Mouse (Mus musculus) hindbrain, embryonic 16.5 days (tissue): ENCODE measurements around the gene Tnnt1. TPM values are rescaled to one million over a fixed set of nuclear protein-coding genes. Genes with fewer than 3 reads are reported as not detected.
"Not testable (repeated sequence)": the region's sequence is repeated elsewhere in the genome, so short reads cannot be mapped to it uniquely, and the experiment has no call there.

ENCODE experiments used
- ATAC-seq: fragments of 200-750 bp; cut with Nextera tagmentation; 2 replicates; pipeline ENCODE4 v1.8.0; 2017; ENCODE audit warnings: moderate TSS enrichment, moderate library complexity
- H3K27ac ChIP-seq: fragments of 300-500 bp; sonication (generic); 2 replicates; pipeline ENCODE4 v1.5.1; 2014; ENCODE audit warnings: low read depth, mild to moderate bottlenecking, control low read depth, low read length, moderate library complexity
- H3K27me3 ChIP-seq: fragments of 300-500 bp; sonication (generic); replicated peaks from 2 replicates; pipeline ENCODE4 v1.6.1; 2014; ENCODE audit warnings: low read length; ENCODE audit not compliant: control insufficient read depth, insufficient read depth
- H3K36me3 ChIP-seq: fragments of 300-500 bp; sonication (generic); 2 replicates; pipeline ENCODE4 v1.6.1; 2014; ENCODE audit warnings: mild to moderate bottlenecking, low read length, moderate library complexity, mixed read lengths; ENCODE audit not compliant: control insufficient read depth, insufficient read depth
- H3K4me1 ChIP-seq: fragments of 300-500 bp; sonication (generic); 2 replicates; pipeline ENCODE4 v1.6.1; 2014; ENCODE audit warnings: low read depth, low read length; ENCODE audit not compliant: control insufficient read depth, insufficient read depth
- H3K4me2 ChIP-seq: fragments of 300-500 bp; sonication (generic); 2 replicates; pipeline ENCODE4 v1.6.1; 2014; ENCODE audit warnings: mild to moderate bottlenecking, low read length, control low read depth, moderate library complexity
- H3K4me3 ChIP-seq: fragments of 300-500 bp; sonication (generic); 2 replicates; pipeline ENCODE4 v1.5.1; 2014; ENCODE audit warnings: mild to moderate bottlenecking, low read length, control low read depth, moderate library complexity
- H3K9ac ChIP-seq: fragments of 300-500 bp; sonication (generic); 2 replicates; pipeline ENCODE4 v1.6.1; 2014; ENCODE audit warnings: low read depth, mild to moderate bottlenecking, control low read depth, low read length, moderate library complexity
- H3K9me3 ChIP-seq: fragments of 300-500 bp; sonication (generic); 2 replicates; pipeline ENCODE4 v1.6.1; 2014; ENCODE audit warnings: mild to moderate bottlenecking, low read length, moderate library complexity; ENCODE audit not compliant: control insufficient read depth
- WGBS: fragments of 180-500 bp; shearing (Covaris S2); extraction: QIAGEN DNeasy Blood & Tissue Kit; methylation state at CpG from one replicate; pipeline ENCODE4 v1.1.7; 2014; 5-methylcytosine and 5-hydroxymethylcytosine counted together
- polyA plus RNA-seq: library from polyadenylated mRNA; unstranded; fragments of >200 nt; fragmentation: Nextera tagmentation; extraction: Ambion mirVana; gene quantifications from 2 replicates; pipeline ENCODE4 v1.2.1, GENCODE M21; 2015

Tnnt1 gene
- polyA plus RNA-seq, 1 experiment from 2014 or later: 3.7 TPM

- H3K9ac ChIP-seq, H3K4me1 ChIP-seq, H3K4me3 ChIP-seq, H3K27ac ChIP-seq, ATAC-seq, H3K27me3 ChIP-seq, H3K4me2 ChIP-seq, H3K9me3 ChIP-seq, H3K36me3 ChIP-seq: not testable (repeated sequence)
- 68% methylated on average over 15 of the region's 15 CpGs for WGBS
Measured at GRCm38 (mm10) chr7:4524212-4524922, 8.2 kb upstream of the Tnnt1 start, which contains the start of gene Tnni3. Gene Tnni3 (minus strand): TSS chr7:4524229.

GRCm38 (mm10) chr7:4523205-4524130, 7.3 kb upstream of the Tnnt1 start:
- 91% methylated on average over 33 of the region's 33 CpGs for WGBS
- peaks cover 3% of the 10 kb centered on the region; the same call in 1 of the 2 replicates for H3K4me1 ChIP-seq

GRCm38 (mm10) chr7:4522292-4522691, 6.1 kb upstream of the Tnnt1 start:
- Histone ChIP-seq H3K4me3 (no peak overlapping the region), H3K36me3 (no peaks in the 10 kb centered on the region), H3K4me1 (peaks cover 3% of the 10 kb centered on the region; the same call in 1 of the 2 replicates), H3K9me3 (no peaks in the 10 kb centered on the region), H3K9ac (no peak overlapping the region), H3K4me2 (no peak overlapping the region), H3K27ac (no peak overlapping the region), H3K27me3 (peaks cover 4% of the 10 kb centered on the region; the same call in 1 of the 2 replicates)
- ATAC-seq: no peak
- WGBS: 67% methylated on average over 5 of the region's 6 CpGs

More at GRCm38 (mm10) chr7:4523205-4524130, 7.3 kb upstream of the Tnnt1 start:
- H3K4me2 ChIP-seq: no peak overlapping the region
- no peak for ATAC-seq
- H3K9me3 ChIP-seq: no peaks in the 10 kb centered on the region
- peaks cover 4% of the 10 kb centered on the region; the same call in 1 of the 2 replicates for H3K27me3 ChIP-seq
- no peak overlapping the region for H3K27ac ChIP-seq
- no peaks in the 10 kb centered on the region for H3K36me3 ChIP-seq
- no peak overlapping the region for H3K4me3 ChIP-seq
- no peak overlapping the region for H3K9ac ChIP-seq

- Histone ChIP-seq H3K27ac (no peak overlapping the region), H3K4me2 (peak overlapping the region; percentile 58), H3K27me3 (peaks cover 4% of the 10 kb centered on the region; the same call in 1 of the 2 replicates), H3K9ac (no peak overlapping the region), H3K4me1 (no peaks in the 10 kb centered on the region; the same call in 1 of the 2 replicates), H3K36me3 (no peaks in the 10 kb centered on the region), H3K4me3 (peak overlapping the region; percentile 34), H3K9me3 (no peaks in the 10 kb centered on the region)
- WGBS: 34% methylated on average over 32 of the region's 32 CpGs
- no peak for ATAC-seq
Measured at GRCm38 (mm10) chr7:4521231-4522003, 5.2 kb upstream of the Tnnt1 start.

- H3K27ac ChIP-seq: no peak overlapping the region
- H3K9ac ChIP-seq: no peak overlapping the region
- ATAC-seq: no peak
- no peaks in the 10 kb centered on the region for H3K9me3 ChIP-seq
- H3K4me1 ChIP-seq: no peaks in the 10 kb centered on the region; the same call in 1 of the 2 replicates
- H3K4me3 ChIP-seq: no peak overlapping the region
- peaks cover 4% of the 10 kb centered on the region; the same call in 1 of the 2 replicates for H3K27me3 ChIP-seq
- no peaks in the 10 kb centered on the region for H3K36me3 ChIP-seq
- WGBS: 81% methylated on average over 1 of the region's 1 CpGs
- H3K4me2 ChIP-seq: no peak overlapping the region
Measured at GRCm38 (mm10) chr7:4518487-4518886, 2.3 kb upstream of the Tnnt1 start.

GRCm38 (mm10) chr7:4515853-4516252, 329 bp downstream of the Tnnt1 start:
- H3K4me1 ChIP-seq: no peaks in the 10 kb centered on the region
- H3K4me2 ChIP-seq: no peak overlapping the region
- peak; percentile 31; the same call in 1 of the 2 replicates for ATAC-seq
- no peak overlapping the region for H3K27ac ChIP-seq
- WGBS: 58% methylated on average over 6 of the region's 6 CpGs
- H3K9ac ChIP-seq: no peak overlapping the region
- peaks cover 4% of the 10 kb centered on the region; the same call in 1 of the 2 replicates for H3K27me3 ChIP-seq
- no peaks in the 10 kb centered on the region for H3K9me3 ChIP-seq
- no peaks in the 10 kb centered on the region for H3K36me3 ChIP-seq
- no peak overlapping the region for H3K4me3 ChIP-seq

- ATAC-seq: no peak
- Histone ChIP-seq H3K4me1 (no peaks in the 10 kb centered on the region), H3K36me3 (no peaks in the 10 kb centered on the region), H3K9me3 (no peaks in the 10 kb centered on the region), H3K27me3 (no peaks in the 10 kb centered on the region), H3K27ac (no peak overlapping the region), H3K9ac (no peak overlapping the region), H3K4me2 (no peak overlapping the region), H3K4me3 (no peak overlapping the region)
- WGBS: 57% methylated on average over 6 of the region's 6 CpGs
Measured at GRCm38 (mm10) chr7:4513829-4514712, 2.1 kb downstream of the Tnnt1 start.

GRCm38 (mm10) chr7:4513236-4513635, 2.9 kb downstream of the Tnnt1 start:
- Histone ChIP-seq H3K9me3 (no peaks in the 10 kb centered on the region), H3K4me1 (no peaks in the 10 kb centered on the region), H3K9ac (no peak overlapping the region), H3K4me3 (no peak overlapping the region), H3K4me2 (no peak overlapping the region), H3K36me3 (no peaks in the 10 kb centered on the region), H3K27me3 (no peaks in the 10 kb centered on the region), H3K27ac (no peak overlapping the region)
- ATAC-seq: no peak
- 37% methylated on average over 13 of the region's 13 CpGs for WGBS
